Mouse (Mus musculus) neural tube, embryonic 13.5 days (tissue): ENCODE measurements at regions not wholly inside any gene's neighbourhood (a gene's known extent, or its start where the extent isn't known, plus 50 kb on each side); places are given as distances from the start of the nearest gene placed in this dataset.

Experiments used
- ATAC-seq: fragments of 200-750 bp; cut with Nextera tagmentation; 2 replicates; pipeline ENCODE4 v1.8.0; 2017; ENCODE audit warnings: low read depth, mild to moderate bottlenecking, moderate TSS enrichment, moderate library complexity
- H3K27ac ChIP-seq: fragments of 300-500 bp; sonication (generic); replicated peaks from 2 replicates; pipeline ENCODE4 v1.5.1; 2015; ENCODE audit warnings: moderate library complexity, mild to moderate bottlenecking, inconsistent platforms
- H3K27me3 ChIP-seq: fragments of 300-500 bp; sonication (generic); 2 replicates; pipeline ENCODE4 v1.6.1; 2015; ENCODE audit warnings: mild to moderate bottlenecking, inconsistent platforms
- H3K36me3 ChIP-seq: fragments of 300-500 bp; sonication (generic); 2 replicates; pipeline ENCODE4 v1.6.1; 2015; ENCODE audit warnings: mild to moderate bottlenecking, inconsistent platforms
- H3K4me1 ChIP-seq: fragments of 300-500 bp; sonication (generic); replicated peaks from 2 replicates; pipeline ENCODE4 v1.6.1; 2015; ENCODE audit warnings: inconsistent platforms
- H3K4me2 ChIP-seq: fragments of 300-500 bp; sonication (generic); 2 replicates; pipeline ENCODE4 v1.6.1; 2015; ENCODE audit warnings: inconsistent platforms, mild to moderate bottlenecking, moderate library complexity
- H3K4me3 ChIP-seq: fragments of 300-500 bp; sonication (generic); 2 replicates; pipeline ENCODE4 v1.5.1; 2015; ENCODE audit warnings: mild to moderate bottlenecking, inconsistent platforms
- H3K9ac ChIP-seq: fragments of 300-500 bp; sonication (generic); 2 replicates; pipeline ENCODE4 v1.6.1; 2015; ENCODE audit warnings: moderate library complexity, mild to moderate bottlenecking, inconsistent platforms
- H3K9me3 ChIP-seq: fragments of 300-500 bp; sonication (generic); 2 replicates; pipeline ENCODE4 v1.6.1; 2016; ENCODE audit warnings: inconsistent platforms
- WGBS: fragments of 180-500 bp; shearing (Covaris S2); methylation state at CpG from one replicate; pipeline ENCODE4 v1.1.7; 2015; 5-methylcytosine and 5-hydroxymethylcytosine counted together

DNA sequence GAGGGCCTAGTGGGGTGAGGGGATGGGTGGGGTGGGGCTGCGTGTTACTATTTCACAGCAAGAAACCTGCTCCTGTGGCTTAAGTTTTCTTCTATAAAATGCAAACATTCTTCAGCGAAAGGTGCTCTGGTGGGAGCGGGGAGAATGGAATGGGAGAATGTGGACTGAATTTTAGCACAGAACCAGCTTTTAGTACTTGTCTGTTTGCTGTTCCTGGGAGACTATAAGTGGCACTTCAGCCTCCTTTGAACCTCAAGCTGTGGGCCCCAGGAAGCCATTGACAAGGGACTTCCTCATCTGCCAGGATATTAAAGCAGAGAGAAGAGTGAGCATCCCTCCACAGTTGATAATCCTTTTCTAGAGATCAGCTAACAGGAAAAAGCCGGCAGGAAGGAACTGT is 580.2 kb downstream of the Zfp706 start:
- WGBS = 72% methylated on average over 4 of the region's 4 CpGs
- no peak for ATAC-seq
- Histone ChIP-seq H3K36me3 (no peaks in the 10 kb centered on the region), H3K4me2 (no peak overlapping the region), H3K9ac (no peak overlapping the region), H3K27ac (no peak overlapping the region), H3K4me3 (no peak overlapping the region), H3K27me3 (no peaks in the 10 kb centered on the region), H3K4me1 (no peaks in the 10 kb centered on the region), H3K9me3 (no peaks in the 10 kb centered on the region)

DNA sequence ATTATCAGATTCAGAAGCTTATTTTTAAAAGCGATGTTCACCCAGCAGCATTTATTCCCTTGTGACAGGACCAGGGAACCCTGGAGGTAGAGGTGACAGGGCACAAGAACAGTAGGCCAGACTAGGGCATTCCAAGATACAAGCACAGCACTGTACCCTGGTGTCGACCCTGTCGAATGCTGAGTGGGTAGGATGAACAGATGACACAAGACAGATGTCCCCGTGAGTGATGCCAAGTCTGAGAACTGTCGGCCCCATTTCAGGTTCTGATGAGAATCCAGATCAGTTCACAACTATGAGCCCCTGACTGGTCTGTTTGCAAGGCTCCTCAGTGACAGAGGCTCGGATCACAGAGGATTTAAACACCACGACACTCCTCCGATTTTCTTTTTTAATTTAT is 581.7 kb downstream of the Zfp706 start:
- Histone ChIP-seq H3K4me2 (no peak overlapping the region), H3K36me3 (no peaks in the 10 kb centered on the region), H3K27ac (no peak overlapping the region), H3K27me3 (no peaks in the 10 kb centered on the region), H3K9me3 (no peaks in the 10 kb centered on the region), H3K4me3 (no peak overlapping the region), H3K4me1 (no peaks in the 10 kb centered on the region), H3K9ac (no peak overlapping the region)
- WGBS = 80% methylated on average over 8 of the region's 8 CpGs
- ATAC-seq = no peak

DNA sequence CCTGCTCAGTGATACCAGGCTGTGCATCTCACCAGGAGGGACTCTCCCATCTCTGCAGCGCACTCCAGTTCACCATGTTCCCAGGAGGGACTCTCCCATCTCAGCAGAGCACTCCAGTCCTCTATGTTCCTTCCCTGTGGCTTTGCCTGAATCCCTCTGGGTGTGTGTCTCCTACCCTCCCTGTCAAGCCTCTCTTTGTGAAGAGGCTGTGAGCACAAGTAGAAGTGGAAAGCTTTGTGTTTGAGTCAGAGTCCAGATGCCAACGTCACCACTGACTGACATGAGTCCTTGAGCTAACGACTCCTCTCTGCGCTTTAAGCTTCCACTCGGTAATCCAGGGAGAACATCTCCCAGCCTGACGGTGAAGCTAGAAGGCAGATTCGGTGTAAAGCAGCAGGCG is 583.5 kb downstream of the Zfp706 start:
- Histone ChIP-seq H3K4me2 (no peak overlapping the region), H3K36me3 (no peaks in the 10 kb centered on the region), H3K9me3 (no peaks in the 10 kb centered on the region), H3K4me3 (no peak overlapping the region), H3K4me1 (no peaks in the 10 kb centered on the region), H3K9ac (no peak overlapping the region), H3K27ac (no peak overlapping the region), H3K27me3 (no peaks in the 10 kb centered on the region)
- WGBS = 91% methylated on average over 8 of the region's 8 CpGs
- no peak for ATAC-seq

DNA sequence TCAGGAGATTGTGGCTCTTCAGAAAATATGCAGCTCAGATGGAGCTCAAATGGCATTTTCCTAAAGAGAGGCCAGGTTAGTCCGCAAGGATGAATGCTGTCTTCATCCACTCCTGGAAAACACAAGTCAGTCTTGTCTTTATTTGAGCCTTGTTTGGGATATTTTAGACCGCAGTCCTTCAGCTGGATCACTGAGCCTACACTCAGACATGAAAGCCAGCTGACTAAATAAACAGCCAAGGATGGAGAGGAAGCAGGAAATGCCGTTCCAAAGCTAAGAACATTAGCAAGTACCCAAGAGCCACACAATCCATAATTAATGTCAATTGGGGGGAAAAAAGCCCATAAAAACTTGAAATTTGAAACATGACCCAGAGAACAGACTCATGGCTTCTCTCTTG is 584.8 kb downstream of the Zfp706 start:
- Histone ChIP-seq H3K4me2 (no peak overlapping the region), H3K4me3 (no peak overlapping the region), H3K9ac (no peak overlapping the region), H3K27me3 (no peaks in the 10 kb centered on the region), H3K27ac (no peak overlapping the region), H3K36me3 (no peaks in the 10 kb centered on the region), H3K4me1 (no peaks in the 10 kb centered on the region), H3K9me3 (no peaks in the 10 kb centered on the region)
- ATAC-seq = no peak
- WGBS = 71% methylated on average over 3 of the region's 3 CpGs

DNA sequence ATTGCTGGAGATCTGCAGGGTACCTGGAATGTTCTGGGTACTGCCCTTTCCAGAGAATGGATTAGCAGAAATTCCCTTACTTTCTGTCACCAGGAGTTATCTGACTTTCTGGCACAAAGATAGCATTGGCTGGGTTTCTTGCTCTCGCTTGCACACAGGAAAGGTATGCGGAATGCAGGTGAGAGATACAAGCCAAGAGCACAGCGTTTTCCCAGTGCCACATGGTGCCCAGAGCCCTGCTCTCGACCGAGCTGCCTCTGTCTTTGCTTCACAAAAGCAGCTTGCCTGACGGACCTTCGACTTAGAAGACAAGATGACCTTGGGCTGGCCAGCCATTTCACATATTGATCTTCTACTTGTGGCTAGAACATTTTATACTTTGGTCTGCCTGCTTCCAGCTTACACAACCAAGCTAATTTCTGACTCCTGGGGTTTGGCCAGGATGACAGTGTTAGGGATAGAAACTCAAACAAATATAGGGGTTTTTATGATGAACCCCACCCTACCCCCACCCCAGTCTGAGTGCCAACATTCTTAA is 587.6 kb downstream of the Zfp706 start:
- Histone ChIP-seq H3K9ac (no peak overlapping the region), H3K9me3 (no peaks in the 10 kb centered on the region), H3K27me3 (no peaks in the 10 kb centered on the region), H3K4me2 (no peak overlapping the region), H3K36me3 (no peaks in the 10 kb centered on the region), H3K4me3 (no peak overlapping the region), H3K27ac (no peak overlapping the region), H3K4me1 (0 out of 2 replicates have a peak, but pooled peaks cover under 1% of the 10 kb centered on the region)
- WGBS = 84% methylated on average over 7 of the region's 7 CpGs
- no peak for ATAC-seq

DNA sequence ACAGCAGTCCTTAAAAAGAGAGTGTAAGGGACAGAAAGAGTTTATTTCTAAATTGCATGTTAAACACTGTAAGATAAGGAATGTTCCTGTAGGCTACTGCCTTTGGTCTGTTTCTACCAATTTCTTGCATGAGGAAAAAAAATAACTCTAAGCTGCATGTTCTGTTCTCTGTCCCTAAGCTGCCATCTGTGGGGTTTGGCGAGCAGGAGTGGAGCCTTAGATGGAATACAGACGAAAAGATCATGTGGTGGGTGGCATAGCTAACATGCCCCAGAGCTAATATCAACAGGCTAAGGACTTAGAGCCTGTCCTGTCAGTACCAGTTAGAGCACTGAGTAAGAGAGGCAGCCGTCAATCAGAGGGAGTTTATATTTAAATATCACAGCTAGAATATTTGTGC is 590.1 kb downstream of the Zfp706 start:
- no peak overlapping the region for H3K9ac ChIP-seq
- 80% methylated on average over 3 of the region's 3 CpGs for WGBS

DNA sequence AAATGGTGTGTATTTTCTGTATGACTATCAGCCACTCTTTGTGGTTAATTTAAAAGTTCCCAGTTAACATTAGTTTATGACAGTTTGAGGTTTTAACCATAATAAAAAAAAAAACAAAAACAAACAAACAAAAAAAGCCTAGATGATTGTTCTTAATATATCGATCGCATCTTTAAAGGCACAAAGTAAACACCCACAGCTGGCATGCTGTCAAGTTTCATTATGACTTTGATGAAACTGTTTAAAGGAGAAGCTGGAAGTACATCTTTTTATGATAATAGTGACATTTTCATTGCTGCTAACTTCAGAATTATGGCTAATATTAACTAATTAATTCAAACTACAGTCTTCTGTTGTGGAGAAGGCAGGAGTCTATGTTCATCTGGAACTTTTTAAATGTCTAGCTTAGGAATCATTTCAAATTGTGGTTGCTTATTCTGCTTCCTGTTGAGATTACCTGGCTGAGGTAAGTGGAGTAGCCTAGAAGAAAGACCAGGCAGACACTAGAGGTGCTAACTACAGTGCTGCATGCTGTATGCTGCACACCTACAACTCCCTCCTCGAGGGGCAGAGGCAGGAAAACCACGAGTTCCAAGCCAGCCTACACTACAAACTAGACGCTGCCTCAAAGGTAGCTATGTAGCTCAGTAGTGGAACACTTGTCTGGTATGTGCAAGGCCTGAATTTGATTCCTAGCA is 591.9 kb downstream of the Zfp706 start:
- no peak overlapping the region for H3K4me2 ChIP-seq
- 85% methylated on average over 5 of the region's 5 CpGs for WGBS
- ATAC-seq = no peak
- no peak overlapping the region for H3K27ac ChIP-seq
- H3K9me3 ChIP-seq = no peaks in the 10 kb centered on the region
- H3K4me3 ChIP-seq = no peak overlapping the region
- no peaks in the 10 kb centered on the region for H3K36me3 ChIP-seq
- H3K9ac ChIP-seq = no peak overlapping the region
- H3K27me3 ChIP-seq = no peaks in the 10 kb centered on the region
- 0 out of 2 replicates have a peak, but pooled peaks cover 3% of the 10 kb centered on the region for H3K4me1 ChIP-seq

More for the DNA sequence above, 590.1 kb downstream of the Zfp706 start:
- Histone ChIP-seq H3K4me2 (no peak overlapping the region), H3K4me1 (0 out of 2 replicates have a peak, but pooled peaks cover 3% of the 10 kb centered on the region), H3K36me3 (no peaks in the 10 kb centered on the region), H3K27ac (no peak overlapping the region), H3K27me3 (no peaks in the 10 kb centered on the region), H3K4me3 (no peak overlapping the region), H3K9me3 (no peaks in the 10 kb centered on the region)
- ATAC-seq = no peak

DNA sequence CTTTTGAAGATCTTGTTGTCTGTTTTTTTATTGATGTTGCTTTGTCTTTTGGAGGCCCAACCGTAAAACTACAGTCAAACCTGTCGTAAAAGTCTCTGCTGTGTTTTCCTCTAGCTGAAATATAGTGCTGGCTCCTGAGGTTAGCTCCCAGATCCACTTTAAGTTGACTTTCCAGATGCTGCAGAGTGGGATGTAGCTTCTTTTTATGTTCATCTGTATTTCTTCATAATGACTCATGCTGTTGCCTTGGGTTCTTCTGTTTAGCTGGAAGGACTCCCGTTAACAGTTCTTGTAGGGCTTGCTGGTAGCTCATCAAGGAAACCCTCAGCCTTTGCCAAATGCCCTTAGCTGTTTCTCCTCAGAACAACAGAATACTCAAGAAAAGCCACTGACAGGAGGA is 595.6 kb downstream of the Zfp706 start:
- Histone ChIP-seq H3K36me3 (no peaks in the 10 kb centered on the region), H3K27me3 (no peaks in the 10 kb centered on the region), H3K4me3 (no peak overlapping the region), H3K9ac (no peak overlapping the region), H3K9me3 (no peaks in the 10 kb centered on the region), H3K4me2 (no peak overlapping the region), H3K4me1 (0 out of 2 replicates have a peak, but pooled peaks cover 3% of the 10 kb centered on the region), H3K27ac (no peak overlapping the region)
- WGBS = 62% methylated on average over 3 of the region's 3 CpGs
- ATAC-seq = no peak

DNA sequence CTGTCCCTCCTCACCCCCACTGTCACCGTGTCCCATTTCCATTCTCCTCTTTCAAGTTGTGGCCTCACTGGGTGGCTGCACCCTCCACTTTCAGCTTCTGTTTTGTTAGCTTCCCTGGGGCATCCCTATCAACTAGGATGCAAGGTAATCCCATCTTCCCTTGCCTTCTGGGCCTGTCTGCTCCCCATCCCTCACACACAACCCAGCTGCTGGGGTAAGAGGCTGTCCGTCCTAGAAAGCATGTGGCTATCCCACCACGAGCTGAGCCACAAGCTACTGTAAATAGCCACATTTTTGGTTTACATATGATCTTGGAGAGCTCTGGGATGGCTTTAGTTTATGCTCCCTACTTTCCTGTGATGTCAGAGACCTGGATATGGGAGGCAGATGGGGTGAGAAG is 602.1 kb downstream of the Zfp706 start:
- H3K27ac ChIP-seq = no peak overlapping the region
- H3K9ac ChIP-seq = no peak overlapping the region
- H3K27me3 ChIP-seq = no peaks in the 10 kb centered on the region
- no peak for ATAC-seq
- 74% methylated on average over 3 of the region's 3 CpGs for WGBS
- no peaks in the 10 kb centered on the region for H3K36me3 ChIP-seq
- H3K4me2 ChIP-seq = no peak overlapping the region
- no peaks in the 10 kb centered on the region for H3K9me3 ChIP-seq
- peaks cover 3% of the 10 kb centered on the region for H3K4me1 ChIP-seq
- H3K4me3 ChIP-seq = no peak overlapping the region

DNA sequence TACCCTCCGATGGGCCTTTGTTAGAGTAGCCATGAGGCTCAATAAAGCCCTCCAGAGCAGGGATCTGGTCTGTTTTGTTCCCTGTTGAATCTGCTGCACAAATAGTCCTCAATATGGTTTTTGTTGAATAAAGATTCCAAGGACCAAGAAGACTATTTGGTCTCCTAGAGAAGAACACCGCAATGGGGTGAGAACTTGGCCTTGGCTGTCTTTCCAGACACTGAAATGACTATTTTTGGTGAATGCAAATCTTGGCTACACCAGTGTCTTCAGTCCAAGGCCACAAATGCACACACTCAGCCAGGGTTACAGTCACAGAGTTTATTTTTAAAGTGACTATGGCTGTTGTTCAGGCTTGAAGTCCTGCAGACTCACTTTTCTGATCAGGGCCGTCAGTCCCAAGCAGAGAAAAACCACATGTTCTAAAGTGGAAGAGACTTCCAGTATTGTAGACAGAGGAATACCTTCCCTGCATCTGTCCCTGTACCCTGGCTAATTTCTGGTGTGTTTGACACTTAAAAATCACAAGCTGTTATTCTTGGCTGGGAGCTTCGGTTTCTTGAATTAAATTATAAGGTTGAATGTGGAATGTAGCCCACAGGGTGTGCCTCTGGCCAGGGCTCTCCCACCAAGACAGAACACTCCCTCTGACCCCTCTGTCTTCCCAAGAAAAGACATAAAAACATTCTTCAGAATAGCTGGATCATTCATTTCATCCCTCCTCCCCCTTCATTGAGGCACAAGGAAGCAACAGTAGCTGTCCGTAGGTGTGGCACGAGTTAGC is 604.0 kb downstream of the Zfp706 start:
- H3K9ac ChIP-seq = no peak overlapping the region
- no peaks in the 10 kb centered on the region for H3K36me3 ChIP-seq
- no peak overlapping the region for H3K4me3 ChIP-seq
- no peak overlapping the region for H3K27ac ChIP-seq
- H3K9me3 ChIP-seq = no peaks in the 10 kb centered on the region
- WGBS = 85% methylated on average over 6 of the region's 6 CpGs
- H3K4me1 ChIP-seq = peaks cover 20% of the 10 kb centered on the region
- no peak overlapping the region for H3K4me2 ChIP-seq
- no peak for ATAC-seq
- no peaks in the 10 kb centered on the region for H3K27me3 ChIP-seq

DNA sequence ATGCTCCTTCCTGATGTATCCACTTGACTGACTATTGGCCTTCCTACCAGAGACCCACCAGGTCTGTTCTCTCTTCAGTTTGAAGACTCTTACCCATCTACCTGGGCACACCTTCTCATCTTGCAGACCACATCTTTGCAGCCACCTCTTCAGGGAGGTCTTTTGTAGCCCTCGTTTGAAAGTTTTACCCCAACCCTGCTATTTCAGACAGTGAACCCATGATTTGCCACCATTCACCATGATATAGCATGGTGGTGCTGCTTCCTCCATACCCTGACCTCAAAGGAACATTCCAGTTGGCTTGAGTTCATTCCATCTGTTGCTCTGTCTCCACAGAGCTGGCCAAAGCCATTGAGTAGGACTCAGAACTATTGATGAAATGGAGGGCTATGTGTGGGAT is 605.5 kb downstream of the Zfp706 start:
- H3K9ac ChIP-seq = no peak overlapping the region
- H3K4me1 ChIP-seq = peaks cover 24% of the 10 kb centered on the region
- 97% methylated on average over 1 of the region's 1 CpGs for WGBS
- H3K36me3 ChIP-seq = no peaks in the 10 kb centered on the region
- no peak overlapping the region for H3K4me2 ChIP-seq
- no peaks in the 10 kb centered on the region for H3K27me3 ChIP-seq
- no peaks in the 10 kb centered on the region for H3K9me3 ChIP-seq
- H3K27ac ChIP-seq = no peak overlapping the region
- H3K4me3 ChIP-seq = no peak overlapping the region
- no peak for ATAC-seq

DNA sequence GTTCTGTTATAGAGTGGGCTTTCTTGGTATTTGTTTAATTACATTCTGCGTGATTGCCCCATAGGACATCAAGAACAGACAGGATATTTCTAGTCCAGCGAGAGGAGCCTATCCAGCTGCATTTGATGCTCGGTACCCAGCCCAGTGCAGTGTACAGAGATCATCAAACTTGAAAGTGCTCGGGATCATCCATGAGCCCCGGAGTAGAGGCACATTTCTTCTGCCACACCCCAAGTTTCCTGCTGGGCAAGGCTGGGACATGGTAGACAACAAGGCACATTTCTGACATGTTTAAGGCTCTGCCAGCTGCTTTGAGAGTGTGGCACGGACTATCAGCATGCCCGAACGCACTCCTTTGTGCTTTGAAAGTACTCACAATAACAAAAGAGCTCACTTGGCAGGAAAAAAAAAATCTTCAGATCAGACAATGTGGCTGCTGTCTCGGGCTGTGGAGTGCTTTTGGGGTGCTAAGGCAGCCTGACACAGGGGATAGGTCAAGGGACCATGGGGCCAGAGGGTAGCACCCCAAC is 607.2 kb downstream of the Zfp706 start:
- no peak for ATAC-seq
- Histone ChIP-seq H3K4me1 (peaks cover 24% of the 10 kb centered on the region), H3K4me3 (no peak overlapping the region), H3K27ac (peak overlapping the region; percentile 64), H3K9me3 (no peaks in the 10 kb centered on the region), H3K27me3 (no peaks in the 10 kb centered on the region), H3K9ac (no peak overlapping the region), H3K36me3 (no peaks in the 10 kb centered on the region), H3K4me2 (no peak overlapping the region)
- 42% methylated on average over 9 of the region's 9 CpGs for WGBS
